Mouse (Mus musculus): ENCODE results near the gene Nr4a3. TPM values are rescaled to one million over a fixed set of nuclear protein-coding genes. Genes with fewer than 3 reads are reported as not detected.
A peak's percentile ranks its signal among the peaks of the same experiment; 100 is the strongest.

The Nr4a3 gene
- 4.5 to 20.4 TPM (median 5.1 TPM) in 3 replicates for total RNA-seq (2017)

- peak; percentile 76 for ATAC-seq (replicated peaks; ENCODE audit: insufficient number of reproducible peaks, low FRiP score, low TSS enrichment, poor library complexity, severe bottlenecking)
Observed at GRCm38 (mm10) chr4:48044491-48045211, at the start of gene Nr4a3. Gene Nr4a3, plus strand, starts transcription at chr4:48045153.

- ATAC-seq (replicated peaks; ENCODE audit: insufficient number of reproducible peaks, low FRiP score, low TSS enrichment, poor library complexity, severe bottlenecking): no peak
Observed at GRCm38 (mm10) chr4:48002969-48003368, 42.0 kb upstream of the Nr4a3 start.

GRCm38 (mm10) chr4:48003456-48003855 lies 41.5 kb upstream of the Nr4a3 start:
- ATAC-seq (replicated peaks; ENCODE audit: insufficient number of reproducible peaks, low FRiP score, low TSS enrichment, poor library complexity, severe bottlenecking): no peak

- ATAC-seq (replicated peaks; ENCODE audit: insufficient number of reproducible peaks, low FRiP score, low TSS enrichment, poor library complexity, severe bottlenecking): no peak
Observed at GRCm38 (mm10) chr4:48006355-48006754, 38.6 kb upstream of the Nr4a3 start.

- 0 out of 2 replicates have a peak, but pooled peaks have one; percentile 35 for ATAC-seq (replicated peaks; ENCODE audit: insufficient number of reproducible peaks, low FRiP score, low TSS enrichment, poor library complexity, severe bottlenecking)
Observed at GRCm38 (mm10) chr4:48012209-48012608, 32.7 kb upstream of the Nr4a3 start.

GRCm38 (mm10) chr4:48022966-48023365 lies 22.0 kb upstream of the Nr4a3 start:
- ATAC-seq (replicated peaks; ENCODE audit: insufficient number of reproducible peaks, low FRiP score, low TSS enrichment, poor library complexity, severe bottlenecking): no peak

GRCm38 (mm10) chr4:48029652-48030051 lies 15.3 kb upstream of the Nr4a3 start:
- no peak for ATAC-seq (replicated peaks; ENCODE audit: insufficient number of reproducible peaks, low FRiP score, low TSS enrichment, poor library complexity, severe bottlenecking)

- no peak for ATAC-seq (replicated peaks; ENCODE audit: insufficient number of reproducible peaks, low FRiP score, low TSS enrichment, poor library complexity, severe bottlenecking)
Observed at GRCm38 (mm10) chr4:48034287-48034686, 10.7 kb upstream of the Nr4a3 start.

- no peak for ATAC-seq (replicated peaks; ENCODE audit: insufficient number of reproducible peaks, low FRiP score, low TSS enrichment, poor library complexity, severe bottlenecking)
Observed at GRCm38 (mm10) chr4:48037646-48038045, 7.3 kb upstream of the Nr4a3 start.

GRCm38 (mm10) chr4:48038847-48039246 lies 6.1 kb upstream of the Nr4a3 start:
- ATAC-seq (replicated peaks; ENCODE audit: insufficient number of reproducible peaks, low FRiP score, low TSS enrichment, poor library complexity, severe bottlenecking): no peak

GRCm38 (mm10) chr4:48039736-48040135 lies 5.2 kb upstream of the Nr4a3 start:
- ATAC-seq (replicated peaks; ENCODE audit: insufficient number of reproducible peaks, low FRiP score, low TSS enrichment, poor library complexity, severe bottlenecking): no peak

GRCm38 (mm10) chr4:48042466-48042785 lies 2.5 kb upstream of the Nr4a3 start:
- ATAC-seq (replicated peaks; ENCODE audit: insufficient number of reproducible peaks, low FRiP score, low TSS enrichment, poor library complexity, severe bottlenecking): no peak

GRCm38 (mm10) chr4:48042786-48043701 lies 1.9 kb upstream of the Nr4a3 start:
- ATAC-seq (replicated peaks; ENCODE audit: insufficient number of reproducible peaks, low FRiP score, low TSS enrichment, poor library complexity, severe bottlenecking): peak; percentile 51

- no peak for ATAC-seq (replicated peaks; ENCODE audit: insufficient number of reproducible peaks, low FRiP score, low TSS enrichment, poor library complexity, severe bottlenecking)
Observed at GRCm38 (mm10) chr4:48044141-48044490, 837 bp upstream of the Nr4a3 start.

- ATAC-seq (replicated peaks; ENCODE audit: insufficient number of reproducible peaks, low FRiP score, low TSS enrichment, poor library complexity, severe bottlenecking): no peak
Observed at GRCm38 (mm10) chr4:48045281-48045720, 348 bp downstream of the Nr4a3 start.

GRCm38 (mm10) chr4:48045721-48046460 lies 938 bp downstream of the Nr4a3 start:
- no peak for ATAC-seq (replicated peaks; ENCODE audit: insufficient number of reproducible peaks, low FRiP score, low TSS enrichment, poor library complexity, severe bottlenecking)

- ATAC-seq (replicated peaks; ENCODE audit: insufficient number of reproducible peaks, low FRiP score, low TSS enrichment, poor library complexity, severe bottlenecking): no peak
Observed at GRCm38 (mm10) chr4:48046461-48046901, 1.5 kb downstream of the Nr4a3 start.

- ATAC-seq (replicated peaks; ENCODE audit: insufficient number of reproducible peaks, low FRiP score, low TSS enrichment, poor library complexity, severe bottlenecking): no peak
Observed at GRCm38 (mm10) chr4:48047136-48047765, 2.3 kb downstream of the Nr4a3 start.

Measured in monocyte, adult 5-6 weeks (primary cell).